32 mouse cellular contexts compared by ENCODE assay signal in genomic region chr7:13015217-13015616, GRCm38 (mm10). TPM values are rescaled to one million over a fixed set of nuclear protein-coding genes. Genes with fewer than 3 reads are reported as not detected.
"Had no signal": no experiment of that assay in that cellular context is flagged by ENCODE, and none has a peak within 500 bp of the region (broad histone marks: within the 10 kb centered on the region; RNA-seq: fewer than 3 reads in every experiment).

No protein-coding gene starts in this region.

- DNase-seq: gastrocnemius, postnatal 14 days; gastrocnemius, postnatal 36 days; heart, adult 2 months; heart, postnatal 14 days; heart, postnatal 36 days; kidney, adult 11 months; kidney, adult 2 months; kidney, adult 9 months; kidney, postnatal 14 days; kidney, postnatal 36 days; layer of hippocampus, adult 9-11 months; layer of hippocampus, postnatal 36 days; left cerebral cortex, postnatal 4 days had no signal

- H3K4me3 ChIP-seq: heart, adult 2 months; heart, embryonic 13.5 days; heart, embryonic 15.5 days; hindbrain, embryonic 13.5 days; hindbrain, embryonic 15.5 days; kidney, embryonic 15.5 days; limb, embryonic 13.5 days; limb, embryonic 15.5 days; liver, embryonic 12.5 days had no signal

- H3K9ac ChIP-seq: heart, embryonic 13.5 days; heart, embryonic 15.5 days; hindbrain, embryonic 13.5 days; hindbrain, embryonic 15.5 days; kidney, embryonic 15.5 days; limb, embryonic 13.5 days; limb, embryonic 15.5 days; liver, embryonic 12.5 days; liver, embryonic 14.5 days had no signal

- H3K27ac ChIP-seq: heart, adult 2 months; heart, embryonic 13.5 days; heart, embryonic 15.5 days; hindbrain, embryonic 13.5 days; hindbrain, embryonic 15.5 days; hindbrain, postnatal 0 days; kidney, embryonic 15.5 days; kidney, postnatal 0 days; limb, embryonic 13.5 days; limb, embryonic 15.5 days; liver, embryonic 12.5 days; liver, embryonic 14.5 days had no signal

- H3K9me3 ChIP-seq: heart, embryonic 13.5 days; heart, embryonic 15.5 days; hindbrain, embryonic 13.5 days; hindbrain, embryonic 15.5 days; kidney, embryonic 15.5 days; limb, embryonic 13.5 days; limb, embryonic 15.5 days; liver, embryonic 12.5 days had no signal

- H3K4me2 ChIP-seq: heart, embryonic 11.5 days; heart, embryonic 13.5 days; heart, embryonic 15.5 days; hindbrain, embryonic 13.5 days; hindbrain, embryonic 15.5 days; kidney, embryonic 15.5 days; limb, embryonic 13.5 days; limb, embryonic 15.5 days; liver, embryonic 12.5 days had no signal

- H3K36me3 ChIP-seq: heart, embryonic 13.5 days; heart, embryonic 15.5 days; hindbrain, embryonic 13.5 days; hindbrain, embryonic 15.5 days; kidney, embryonic 15.5 days; limb, embryonic 13.5 days; limb, embryonic 15.5 days; liver, embryonic 12.5 days had no signal

- ATAC-seq: hindbrain, postnatal 0 days; intestine, embryonic 16.5 days; liver, embryonic 12.5 days had no signal

- H3K27me3 ChIP-seq: heart, embryonic 13.5 days; heart, embryonic 15.5 days; hindbrain, embryonic 15.5 days; kidney, embryonic 15.5 days; limb, embryonic 13.5 days; limb, embryonic 15.5 days had no signal

RNA-seq across cellular contexts. Expression of gene Slc27a5, which starts 17.2 kb away (rescaled TPM):
- total RNA-seq: gastrocnemius, postnatal 14 days; gastrocnemius, postnatal 36 days; heart, adult 2 months; heart, postnatal 14 days; heart, postnatal 36 days; hematopoietic stem cell, adult 5-6 weeks; left cerebral cortex, postnatal 25 days had no signal
- polyA plus RNA-seq: heart, embryonic 11.5 days; heart, embryonic 15.5 days; heart, postnatal 0 days; hindbrain, embryonic 11.5 days; intestine, embryonic 14.5 days; limb, embryonic 11.5 days had no signal
